Mouse (Mus musculus): ENCODE measurements around the gene Bcor. TPM values are rescaled to one million over a fixed set of nuclear protein-coding genes. Genes with fewer than 3 reads are reported as not detected.

Gene Bcor
- polyA plus RNA-seq, 1 experiment: 5.9 TPM

- DNase-seq (ENCODE audit: low read depth): no peak
These were observed 154.7 kb downstream of the Bcor start for GRCm38 (mm10) chrX:12005181-12006030.

GRCm38 (mm10) chrX:12004416-12004815 is 155.7 kb downstream of the Bcor start:
- DNase-seq (ENCODE audit: low read depth): no peak

- DNase-seq (ENCODE audit: low read depth): no peak
These were observed 156.2 kb downstream of the Bcor start for GRCm38 (mm10) chrX:12003947-12004346.

- no peak for DNase-seq (ENCODE audit: low read depth)
These were observed 156.6 kb downstream of the Bcor start for GRCm38 (mm10) chrX:12003539-12003938.

GRCm38 (mm10) chrX:12003106-12003505 is 157.0 kb downstream of the Bcor start:
- DNase-seq (ENCODE audit: low read depth): no peak

GRCm38 (mm10) chrX:12002596-12002995 is 157.6 kb downstream of the Bcor start:
- no peak for DNase-seq (ENCODE audit: low read depth)

- no peak for DNase-seq (ENCODE audit: low read depth)
These were observed 158.2 kb downstream of the Bcor start for GRCm38 (mm10) chrX:12001969-12002368.

- DNase-seq (ENCODE audit: low read depth): no peak
These were observed 158.8 kb downstream of the Bcor start for GRCm38 (mm10) chrX:12001336-12001735.

- no peak for DNase-seq (ENCODE audit: low read depth)
These were observed 159.5 kb downstream of the Bcor start for GRCm38 (mm10) chrX:12000620-12001019.

GRCm38 (mm10) chrX:11999951-12000350 is 160.2 kb downstream of the Bcor start:
- DNase-seq (ENCODE audit: low read depth): no peak

- no peak for DNase-seq (ENCODE audit: low read depth)
These were observed 161.2 kb downstream of the Bcor start for GRCm38 (mm10) chrX:11998934-11999336.

GRCm38 (mm10) chrX:11996891-11997290 is 163.3 kb downstream of the Bcor start:
- DNase-seq (ENCODE audit: low read depth): no peak

GRCm38 (mm10) chrX:11996489-11996888 is 163.7 kb downstream of the Bcor start:
- DNase-seq (ENCODE audit: low read depth): no peak

GRCm38 (mm10) chrX:11993641-11994419 is 166.3 kb downstream of the Bcor start:
- DNase-seq (ENCODE audit: low read depth): no peak

GRCm38 (mm10) chrX:11989471-11989870 is 170.7 kb downstream of the Bcor start:
- no peak for DNase-seq (ENCODE audit: low read depth)

GRCm38 (mm10) chrX:11988191-11988896 is 171.8 kb downstream of the Bcor start:
- DNase-seq (ENCODE audit: low read depth): no peak

- no peak for DNase-seq (ENCODE audit: low read depth)
These were observed 172.6 kb downstream of the Bcor start for GRCm38 (mm10) chrX:11987602-11988001.
